Mouse (Mus musculus): Measurements from ENCODE around the gene Tmem9.

GRCm38 (mm10) chr1:136050312-136051012 is 42.5 kb downstream of the Tmem9 start, which contains the start of gene Ascl5:
- no peak for TF ChIP-seq EP300 (IDR thresholded peaks at IDR 0.05; ENCODE audit: insufficient read depth, low read depth, low read length)
- no peak for TF ChIP-seq CTCF (IDR thresholded peaks at IDR 0.05; ENCODE audit: low read depth, low read length)
